Mouse (Mus musculus) hindbrain, postnatal 0 days (tissue): ENCODE data around the gene Lmo2. TPM values are rescaled to one million over a fixed set of nuclear protein-coding genes. Genes with fewer than 3 reads are reported as not detected.

Experiments used
- ATAC-seq: fragments of 200-750 bp; cut with Nextera tagmentation; 2 replicates; pipeline ENCODE4 v1.8.0; 2017; ENCODE audit warnings: mild to moderate bottlenecking, moderate TSS enrichment, moderate library complexity
- DNase-seq: peaks from one replicate; pipeline ENCODE4 v3.0.0-alpha.2; 2015; ENCODE audit warnings: low spot score
- H3K27ac ChIP-seq: fragments of 300-500 bp; sonication (generic); 2 replicates; pipeline ENCODE4 v1.5.1; 2014; ENCODE audit warnings: mild to moderate bottlenecking
- H3K27me3 ChIP-seq: fragments of 300-500 bp; sonication (generic); 2 replicates; pipeline ENCODE4 v1.6.1; 2014; ENCODE audit warnings: low read length, mixed read lengths; ENCODE audit not compliant: insufficient read depth
- H3K36me3 ChIP-seq: fragments of 300-500 bp; sonication (generic); 2 replicates; pipeline ENCODE4 v1.6.1; 2014; ENCODE audit warnings: low read length, mixed read lengths; ENCODE audit not compliant: insufficient read depth
- H3K4me1 ChIP-seq: fragments of 300-500 bp; sonication (generic); 2 replicates; pipeline ENCODE4 v1.6.1; 2014; ENCODE audit warnings: antibody characterized with exemption, low read length, mixed read lengths; ENCODE audit not compliant: insufficient read depth
- H3K4me2 ChIP-seq: fragments of 300-500 bp; sonication (generic); 2 replicates; pipeline ENCODE4 v1.6.1; 2014; ENCODE audit warnings: low read depth, mild to moderate bottlenecking, low read length, moderate library complexity, mixed read lengths
- H3K4me3 ChIP-seq: fragments of 300-500 bp; sonication (generic); 2 replicates; pipeline ENCODE4 v1.5.1; 2014; ENCODE audit warnings: low read length
- H3K9ac ChIP-seq: fragments of 300-500 bp; sonication (generic); replicated peaks from 2 replicates; pipeline ENCODE4 v1.6.1; 2014; ENCODE audit warnings: mild to moderate bottlenecking, low read length, moderate library complexity, mixed read lengths
- H3K9me3 ChIP-seq: fragments of 300-500 bp; sonication (generic); 2 replicates; pipeline ENCODE4 v1.6.1; 2016; ENCODE audit warnings: low read length, mixed read lengths
- CTCF ChIP-seq: IDR thresholded peaks from 2 replicates; pipeline ENCODE4 v1.5.1; 2016; ENCODE audit warnings: antibody characterized with exemption, control low read depth, low read depth
- WGBS: fragments of 180-500 bp; shearing (Covaris S2); extraction: QIAGEN DNeasy Blood & Tissue Kit; methylation state at CpG from one replicate; pipeline ENCODE4 v1.1.7; 2014; 5-methylcytosine and 5-hydroxymethylcytosine counted together
- polyA plus RNA-seq: library from polyadenylated mRNA; unstranded; fragments of >200 nt; fragmentation: Nextera tagmentation; extraction: Ambion mirVana; gene quantifications from 2 replicates; pipeline ENCODE4 v1.2.1, GENCODE M21; 2015
- total RNA-seq: library from RNA; depleted of rRNA; stranded (reverse); fragments of >200 nt; gene quantifications from 2 replicates; pipeline ENCODE4 v1.2.3, GENCODE M21; 2014

Gene Lmo2
- total and polyA plus RNA-seq, 2 experiments from 2014 or later: 25.7 to 31.2 TPM

GRCm38 (mm10) chr2:103934270-103934669, 23.5 kb upstream of the Lmo2 start:
- WGBS: 35% methylated on average over 7 of the region's 7 CpGs

GRCm38 (mm10) chr2:103934670-103935069, 23.1 kb upstream of the Lmo2 start:
- H3K9me3 ChIP-seq: no peaks in the 10 kb centered on the region
- H3K4me1 ChIP-seq: 0 out of 2 replicates have a peak, but pooled peaks cover 3% of the 10 kb centered on the region
- WGBS: 87% methylated on average over 3 of the region's 3 CpGs
- H3K4me3 ChIP-seq: no peak overlapping the region
- no peak for DNase-seq
- no peak overlapping the region for H3K27ac ChIP-seq
- H3K36me3 ChIP-seq: no peaks in the 10 kb centered on the region
- ATAC-seq: no peak
- H3K27me3 ChIP-seq: no peaks in the 10 kb centered on the region
- TF ChIP-seq CTCF: no peak
- no peak overlapping the region for H3K4me2 ChIP-seq
- no peak overlapping the region for H3K9ac ChIP-seq

More at GRCm38 (mm10) chr2:103934270-103934669, 23.5 kb upstream of the Lmo2 start:
- Histone ChIP-seq H3K36me3 (no peaks in the 10 kb centered on the region), H3K9ac (no peak overlapping the region), H3K4me1 (0 out of 2 replicates have a peak, but pooled peaks cover 3% of the 10 kb centered on the region), H3K4me3 (no peak overlapping the region), H3K9me3 (no peaks in the 10 kb centered on the region), H3K27me3 (no peaks in the 10 kb centered on the region), H3K4me2 (no peak overlapping the region), H3K27ac (no peak overlapping the region)
- DNase-seq: no peak
- TF ChIP-seq CTCF: no peak
- ATAC-seq: no peak

- H3K9me3 ChIP-seq: no peaks in the 10 kb centered on the region
- no peak for TF ChIP-seq CTCF
- DNase-seq (no peak), ATAC-seq (no peak)
- WGBS: 66% methylated on average over 10 of the region's 10 CpGs
- no peak overlapping the region for H3K4me2 ChIP-seq
- H3K9ac ChIP-seq: no peak overlapping the region
- H3K27me3 ChIP-seq: no peaks in the 10 kb centered on the region
- H3K27ac ChIP-seq: no peak overlapping the region
- H3K4me1 ChIP-seq: no peaks in the 10 kb centered on the region
- H3K4me3 ChIP-seq: no peak overlapping the region
- H3K36me3 ChIP-seq: no peaks in the 10 kb centered on the region
Observed at GRCm38 (mm10) chr2:103935691-103936435, 21.9 kb upstream of the Lmo2 start.

- 89% methylated on average over 2 of the region's 2 CpGs for WGBS
- no peak overlapping the region for H3K9ac ChIP-seq
- H3K27me3 ChIP-seq: no peaks in the 10 kb centered on the region
- no peaks in the 10 kb centered on the region for H3K4me1 ChIP-seq
- TF ChIP-seq CTCF: no peak
- H3K9me3 ChIP-seq: no peaks in the 10 kb centered on the region
- H3K4me2 ChIP-seq: no peak overlapping the region
- H3K36me3 ChIP-seq: no peaks in the 10 kb centered on the region
- no peak overlapping the region for H3K4me3 ChIP-seq
- ATAC-seq (no peak), DNase-seq (no peak)
- H3K27ac ChIP-seq: no peak overlapping the region
Observed at GRCm38 (mm10) chr2:103936666-103937065, 21.1 kb upstream of the Lmo2 start.

GRCm38 (mm10) chr2:103937670-103938069, 20.1 kb upstream of the Lmo2 start:
- no peak overlapping the region for H3K4me2 ChIP-seq
- H3K9ac ChIP-seq: no peak overlapping the region
- H3K4me1 ChIP-seq: no peaks in the 10 kb centered on the region
- no peaks in the 10 kb centered on the region for H3K36me3 ChIP-seq
- DNase-seq: no peak
- no peaks in the 10 kb centered on the region for H3K27me3 ChIP-seq
- no peak overlapping the region for H3K27ac ChIP-seq
- no peaks in the 10 kb centered on the region for H3K9me3 ChIP-seq
- no peak for ATAC-seq
- no peak for TF ChIP-seq CTCF
- H3K4me3 ChIP-seq: no peak overlapping the region
- 86% methylated on average over 2 of the region's 2 CpGs for WGBS

GRCm38 (mm10) chr2:103938573-103938972, 19.2 kb upstream of the Lmo2 start:
- H3K4me3 ChIP-seq: no peak overlapping the region
- no peak overlapping the region for H3K9ac ChIP-seq
- ATAC-seq (no peak), DNase-seq (no peak)
- no peak overlapping the region for H3K4me2 ChIP-seq
- no peaks in the 10 kb centered on the region for H3K36me3 ChIP-seq
- no peak overlapping the region for H3K27ac ChIP-seq
- H3K4me1 ChIP-seq: no peaks in the 10 kb centered on the region
- WGBS: 81% methylated on average over 1 of the region's 1 CpGs
- no peaks in the 10 kb centered on the region for H3K9me3 ChIP-seq
- no peak for TF ChIP-seq CTCF
- H3K27me3 ChIP-seq: no peaks in the 10 kb centered on the region

GRCm38 (mm10) chr2:103939003-103939402, 18.8 kb upstream of the Lmo2 start:
- no peak overlapping the region for H3K4me3 ChIP-seq
- no peaks in the 10 kb centered on the region for H3K9me3 ChIP-seq
- H3K27me3 ChIP-seq: no peaks in the 10 kb centered on the region
- DNase-seq (no peak), ATAC-seq (no peak)
- TF ChIP-seq CTCF: no peak
- no peak overlapping the region for H3K4me2 ChIP-seq
- no peak overlapping the region for H3K9ac ChIP-seq
- H3K36me3 ChIP-seq: no peaks in the 10 kb centered on the region
- H3K4me1 ChIP-seq: no peaks in the 10 kb centered on the region
- H3K27ac ChIP-seq: no peak overlapping the region
